Mouse (Mus musculus): ENCODE measurements around the gene Map3k13.

DNA sequence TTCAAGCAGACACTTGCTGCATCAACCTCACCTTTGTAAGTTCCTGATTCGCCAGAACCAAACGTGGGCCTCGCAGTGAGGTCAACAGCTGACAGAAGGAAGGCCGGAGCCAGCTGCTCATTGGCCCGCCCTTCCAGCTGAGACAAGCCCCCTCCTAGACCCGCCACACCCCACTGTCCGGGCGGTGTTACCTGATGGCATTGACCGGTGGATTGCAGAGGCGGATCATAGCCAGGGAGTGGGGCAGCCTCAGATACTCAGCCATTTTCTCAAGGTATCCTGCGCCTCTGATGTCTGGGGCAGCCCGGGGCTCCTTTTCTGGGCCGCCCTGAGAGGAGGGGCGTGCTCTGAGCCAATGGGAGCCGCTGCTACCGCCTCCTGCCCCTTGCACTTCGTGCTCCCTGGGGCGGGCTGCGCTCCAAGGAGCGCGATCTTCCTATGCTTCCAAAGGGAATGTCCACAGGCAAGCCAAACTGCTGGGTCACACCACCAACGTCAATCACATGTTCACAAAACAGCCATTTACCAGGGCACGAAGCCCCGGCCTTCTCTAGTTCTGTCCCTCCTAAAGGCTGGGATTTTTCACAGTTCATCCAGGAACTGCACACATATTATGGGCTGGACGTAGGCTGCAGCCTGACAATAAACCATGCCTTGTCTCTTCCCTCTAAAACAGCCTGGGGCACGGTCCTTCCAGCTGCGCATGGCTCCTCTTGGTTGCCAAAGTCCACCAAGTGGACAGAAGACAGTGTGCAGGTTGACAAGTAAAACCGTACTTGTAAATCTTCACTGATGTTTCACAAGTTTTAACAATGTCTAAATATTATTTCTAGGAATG is 6.4 kb upstream of the Map3k13 start, which contains the start of gene Ehhadh:
- TF ChIP-seq CTCF (IDR thresholded peaks at IDR 0.05; ENCODE audit: insufficient read depth, low read length), result no peak
- TF ChIP-seq POLR2A (IDR thresholded peaks at IDR 0.05; ENCODE audit: borderline replicate concordance, extremely low read depth, low read depth, low read length), result peak; percentile 51; the same call in 1 of the 2 replicates
